Mouse (Mus musculus) stomach, embryonic 15.5 days (tissue): Measurements from ENCODE around the gene Iars2. TPM values are rescaled to one million over a fixed set of nuclear protein-coding genes. Genes with fewer than 3 reads are reported as not detected.
A peak's percentile ranks its signal among the peaks of the same experiment; 100 is the strongest.

ENCODE experiments used
- ATAC-seq: fragments of 200-750 bp; cut with Nextera tagmentation; 2 replicates; pipeline ENCODE4 v1.8.0; 2017; ENCODE audit warnings: low read depth, moderate number of reproducible peaks, moderate TSS enrichment; ENCODE audit not compliant: insufficient read depth, low FRiP score
- H3K27ac ChIP-seq: fragments of 300-500 bp; sonication (generic); 2 replicates; pipeline ENCODE4 v1.5.1; 2015; ENCODE audit warnings: mild to moderate bottlenecking, inconsistent platforms
- H3K27me3 ChIP-seq: fragments of 300-500 bp; sonication (generic); replicated peaks from 2 replicates; pipeline ENCODE4 v1.6.1; 2015; ENCODE audit warnings: inconsistent platforms
- H3K36me3 ChIP-seq: fragments of 300-500 bp; sonication (generic); 2 replicates; pipeline ENCODE4 v1.6.1; 2015; ENCODE audit warnings: inconsistent platforms
- H3K4me1 ChIP-seq: fragments of 300-500 bp; sonication (generic); 2 replicates; pipeline ENCODE4 v1.6.1; 2015; ENCODE audit warnings: inconsistent platforms
- H3K4me2 ChIP-seq: fragments of 300-500 bp; sonication (generic); 2 replicates; pipeline ENCODE4 v1.6.1; 2015; ENCODE audit warnings: mild to moderate bottlenecking, inconsistent platforms
- H3K4me3 ChIP-seq: fragments of 300-500 bp; sonication (generic); replicated peaks from 2 replicates; pipeline ENCODE4 v1.5.1; 2015; ENCODE audit warnings: inconsistent platforms
- H3K9ac ChIP-seq: fragments of 300-500 bp; sonication (generic); 2 replicates; pipeline ENCODE4 v1.6.1; 2015; ENCODE audit warnings: inconsistent platforms
- H3K9me3 ChIP-seq: fragments of 300-500 bp; sonication (generic); 2 replicates; pipeline ENCODE4 v1.6.1; 2016; ENCODE audit warnings: inconsistent platforms
- WGBS: fragments of 180-500 bp; shearing (Covaris S2); methylation state at CpG from one replicate; pipeline ENCODE4 v1.1.7; 2015; 5-methylcytosine and 5-hydroxymethylcytosine counted together
- polyA plus RNA-seq: library from polyadenylated mRNA; unstranded; fragments of >200 nt; fragmentation: Nextera tagmentation; extraction: Ambion mirVana; gene quantifications from 2 replicates; pipeline ENCODE4 v1.2.1, GENCODE M21; 2015

The Iars2 gene
- polyA plus RNA-seq, 1 experiment from 2014 or later = 35.5 TPM

DNA sequence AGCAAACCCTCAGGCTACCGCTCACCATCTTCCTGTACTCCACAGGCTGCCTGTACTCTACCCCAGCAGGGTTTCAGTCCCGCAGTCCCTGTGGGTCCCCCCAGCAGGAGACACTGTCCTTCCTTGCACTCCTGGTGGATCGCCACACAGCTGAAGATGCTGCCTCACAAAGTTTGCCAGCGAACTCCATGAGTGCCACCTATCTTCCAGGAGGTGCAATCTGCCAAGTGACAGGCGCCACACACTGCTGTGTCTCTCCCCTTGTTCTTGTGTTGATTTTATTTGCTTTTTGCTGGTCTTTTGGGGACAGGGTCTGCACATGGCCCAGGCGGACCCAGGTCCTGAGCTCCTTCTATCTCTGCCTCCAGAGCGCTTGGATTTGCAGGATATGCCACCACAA, 32.3 kb downstream of the Iars2 start:
- 86% methylated on average over 7 of the region's 7 CpGs for WGBS
- no peak overlapping the region for H3K9ac ChIP-seq
- H3K4me1 ChIP-seq = no peaks in the 10 kb centered on the region
- no peak overlapping the region for H3K4me2 ChIP-seq
- peaks cover 42% of the 10 kb centered on the region for H3K36me3 ChIP-seq
- H3K9me3 ChIP-seq = no peaks in the 10 kb centered on the region
- H3K27me3 ChIP-seq = no peaks in the 10 kb centered on the region
- H3K4me3 ChIP-seq = no peak overlapping the region
- no peak overlapping the region for H3K27ac ChIP-seq
- ATAC-seq = no peak

DNA sequence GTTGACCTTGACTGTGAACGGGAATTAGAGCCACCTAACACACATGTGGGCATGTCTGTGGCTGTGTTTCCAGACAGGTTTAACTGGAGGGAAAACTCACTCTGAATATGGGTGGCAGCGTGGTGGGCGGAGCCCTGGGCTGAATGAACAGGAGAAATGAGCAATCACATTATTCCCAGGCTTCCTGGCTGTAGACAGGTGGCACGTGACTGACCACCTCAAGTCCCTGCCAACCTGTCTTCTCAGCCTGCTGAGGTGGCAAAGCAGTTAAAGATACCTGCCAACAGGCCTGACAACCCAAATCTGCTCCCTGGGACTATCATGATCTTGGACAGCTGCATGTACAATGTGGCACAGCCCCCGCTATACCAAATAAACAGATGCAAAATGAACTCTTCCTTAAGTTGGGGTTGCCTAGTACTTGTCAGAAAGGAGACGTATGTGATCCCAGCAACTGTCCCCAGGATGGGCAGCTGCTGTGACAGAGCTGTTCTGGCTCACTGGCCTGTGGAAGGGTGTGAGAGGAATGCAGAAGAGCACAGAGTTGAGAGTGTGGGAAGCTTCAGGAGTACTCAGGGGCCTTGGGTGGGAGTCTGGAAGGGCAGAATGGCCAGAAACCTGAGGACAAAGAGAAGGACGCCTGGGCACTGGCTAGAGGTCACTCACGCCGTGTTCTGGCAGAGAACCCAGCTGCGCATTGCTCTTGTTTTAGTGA, 36.4 kb downstream of the Iars2 start:
- H3K36me3 ChIP-seq = peaks cover 56% of the 10 kb centered on the region
- no peak overlapping the region for H3K4me2 ChIP-seq
- H3K4me3 ChIP-seq = no peak overlapping the region
- WGBS = 88% methylated on average over 10 of the region's 10 CpGs
- H3K27me3 ChIP-seq = no peaks in the 10 kb centered on the region
- no peak overlapping the region for H3K9ac ChIP-seq
- no peaks in the 10 kb centered on the region for H3K9me3 ChIP-seq
- no peak overlapping the region for H3K27ac ChIP-seq
- no peaks in the 10 kb centered on the region for H3K4me1 ChIP-seq
- ATAC-seq = no peak

- peaks cover 50% of the 10 kb centered on the region for H3K36me3 ChIP-seq
- no peaks in the 10 kb centered on the region for H3K27me3 ChIP-seq
- ATAC-seq = no peak
- H3K27ac ChIP-seq = no peak overlapping the region
- no peak overlapping the region for H3K4me2 ChIP-seq
- no peaks in the 10 kb centered on the region for H3K4me1 ChIP-seq
- no peak overlapping the region for H3K4me3 ChIP-seq
- H3K9ac ChIP-seq = no peak overlapping the region
- 88% methylated on average over 4 of the region's 4 CpGs for WGBS
- no peaks in the 10 kb centered on the region for H3K9me3 ChIP-seq
These were observed 37.9 kb downstream of the Iars2 start for GRCm38 (mm10) chr1:185291336-185291735.

GRCm38 (mm10) chr1:185289231-185289630, 40.0 kb downstream of the Iars2 start:
- H3K27ac ChIP-seq = no peak overlapping the region
- H3K4me2 ChIP-seq = no peak overlapping the region
- no peaks in the 10 kb centered on the region for H3K27me3 ChIP-seq
- 76% methylated on average over 5 of the region's 5 CpGs for WGBS
- no peak overlapping the region for H3K4me3 ChIP-seq
- H3K4me1 ChIP-seq = no peaks in the 10 kb centered on the region
- no peak overlapping the region for H3K9ac ChIP-seq
- H3K36me3 ChIP-seq = peaks cover 37% of the 10 kb centered on the region
- ATAC-seq = no peak
- no peaks in the 10 kb centered on the region for H3K9me3 ChIP-seq

GRCm38 (mm10) chr1:185287066-185287465, 42.1 kb downstream of the Iars2 start:
- ATAC-seq = no peak
- Histone ChIP-seq H3K27me3 (no peaks in the 10 kb centered on the region), H3K4me1 (no peaks in the 10 kb centered on the region), H3K27ac (no peak overlapping the region), H3K4me2 (no peak overlapping the region), H3K4me3 (no peak overlapping the region), H3K36me3 (peaks cover 24% of the 10 kb centered on the region), H3K9me3 (no peaks in the 10 kb centered on the region), H3K9ac (no peak overlapping the region)
- WGBS = 89% methylated on average over 20 of the region's 20 CpGs

GRCm38 (mm10) chr1:185285171-185285570, 44.0 kb downstream of the Iars2 start:
- 77% methylated on average over 4 of the region's 4 CpGs for WGBS
- H3K9ac ChIP-seq = no peak overlapping the region
- H3K9me3 ChIP-seq = no peaks in the 10 kb centered on the region
- ATAC-seq = no peak
- H3K4me3 ChIP-seq = no peak overlapping the region
- peaks cover 18% of the 10 kb centered on the region for H3K36me3 ChIP-seq
- no peak overlapping the region for H3K27ac ChIP-seq
- no peaks in the 10 kb centered on the region for H3K27me3 ChIP-seq
- no peak overlapping the region for H3K4me2 ChIP-seq
- no peaks in the 10 kb centered on the region for H3K4me1 ChIP-seq

- ATAC-seq = no peak; the same call in 1 of the 2 replicates
- 52% methylated on average over 4 of the region's 4 CpGs for WGBS
These were observed 44.5 kb downstream of the Iars2 start for GRCm38 (mm10) chr1:185284740-185285139.

GRCm38 (mm10) chr1:185283247-185283646, 45.9 kb downstream of the Iars2 start:
- Histone ChIP-seq H3K4me1 (no peaks in the 10 kb centered on the region), H3K9me3 (no peaks in the 10 kb centered on the region), H3K36me3 (peaks cover 26% of the 10 kb centered on the region), H3K9ac (no peak overlapping the region), H3K27ac (no peak overlapping the region), H3K27me3 (no peaks in the 10 kb centered on the region), H3K4me3 (no peak overlapping the region), H3K4me2 (no peak overlapping the region)
- no peak for ATAC-seq
- 93% methylated on average over 15 of the region's 15 CpGs for WGBS

More at GRCm38 (mm10) chr1:185284740-185285139, 44.5 kb downstream of the Iars2 start:
- Histone ChIP-seq H3K9ac (no peak overlapping the region), H3K36me3 (peaks cover 18% of the 10 kb centered on the region), H3K4me1 (no peaks in the 10 kb centered on the region), H3K4me2 (no peak overlapping the region), H3K27me3 (no peaks in the 10 kb centered on the region), H3K4me3 (no peak overlapping the region), H3K27ac (no peak overlapping the region), H3K9me3 (no peaks in the 10 kb centered on the region)

DNA sequence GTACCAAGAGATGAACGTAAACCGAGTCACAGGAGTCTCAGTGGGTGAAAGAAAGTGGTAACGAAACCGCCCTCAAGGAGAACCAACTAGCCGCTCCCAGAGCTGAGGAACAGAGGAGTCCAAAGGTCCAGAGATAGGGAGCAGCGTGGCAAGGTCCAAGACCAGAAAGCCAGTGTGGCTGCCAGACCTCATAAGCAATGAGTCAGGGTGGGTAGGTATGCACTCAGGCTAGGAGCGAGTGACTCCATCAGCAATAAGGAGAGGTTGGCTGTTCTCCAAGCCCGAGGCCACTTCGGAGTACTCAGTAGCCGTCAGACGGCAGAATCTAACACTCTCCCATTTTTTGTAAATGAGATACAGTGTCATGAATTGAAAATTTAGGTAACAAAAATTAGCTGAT, 46.4 kb downstream of the Iars2 start:
- Histone ChIP-seq H3K9ac (no peak overlapping the region), H3K27ac (no peak overlapping the region), H3K36me3 (peaks cover 28% of the 10 kb centered on the region), H3K27me3 (no peaks in the 10 kb centered on the region), H3K4me1 (no peaks in the 10 kb centered on the region), H3K4me3 (no peak overlapping the region), H3K9me3 (no peaks in the 10 kb centered on the region), H3K4me2 (no peak overlapping the region)
- ATAC-seq = peak; percentile 65; the same call in 1 of the 2 replicates
- WGBS = 86% methylated on average over 11 of the region's 11 CpGs

DNA sequence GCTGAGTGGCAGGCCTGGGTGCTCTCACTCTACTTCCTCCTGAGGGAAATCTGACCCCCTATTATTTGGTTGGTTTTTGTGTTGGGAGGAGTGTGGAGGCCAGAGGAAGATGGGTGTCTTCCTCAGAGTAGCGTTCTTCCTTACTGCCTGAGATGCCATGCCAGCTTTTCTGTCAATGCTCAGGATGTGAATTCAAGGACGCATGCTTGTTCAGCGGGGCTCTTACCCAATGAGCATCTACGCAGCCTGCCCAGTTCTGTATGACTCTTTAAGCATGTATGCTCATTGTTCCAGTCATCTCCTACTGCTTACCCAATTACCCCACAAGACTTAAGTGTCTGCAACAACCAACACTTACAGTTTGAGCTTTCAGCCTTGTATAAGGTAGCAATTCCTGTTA, 48.6 kb downstream of the Iars2 start:
- no peak for ATAC-seq
- 92% methylated on average over 4 of the region's 4 CpGs for WGBS

DNA sequence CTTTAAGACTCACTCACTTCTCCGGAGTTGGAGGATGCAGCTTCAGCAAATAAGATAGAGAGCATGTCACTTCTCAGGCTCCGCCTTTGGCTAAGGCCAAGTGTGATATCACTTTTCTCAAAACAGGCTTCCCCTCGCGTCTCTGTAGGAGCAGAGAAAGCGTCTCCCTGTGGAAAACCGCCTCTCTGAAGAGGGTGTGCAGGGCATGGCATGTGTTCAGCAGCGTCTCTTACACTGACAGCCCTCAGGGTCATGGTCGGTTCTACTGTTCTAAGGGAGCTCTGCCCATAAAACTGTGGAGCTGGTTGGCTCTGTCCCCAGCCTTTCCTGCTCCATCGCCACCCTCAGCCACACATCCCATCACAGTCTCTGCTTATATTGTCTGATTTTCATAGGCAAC, 49.9 kb downstream of the Iars2 start:
- Histone ChIP-seq H3K27ac (no peak overlapping the region), H3K9me3 (no peaks in the 10 kb centered on the region), H3K36me3 (peaks cover 27% of the 10 kb centered on the region), H3K9ac (no peak overlapping the region), H3K4me1 (no peaks in the 10 kb centered on the region), H3K27me3 (no peaks in the 10 kb centered on the region), H3K4me2 (no peak overlapping the region), H3K4me3 (no peak overlapping the region)
- 80% methylated on average over 9 of the region's 9 CpGs for WGBS
- ATAC-seq = no peak

More for the DNA sequence above, 48.6 kb downstream of the Iars2 start:
- no peaks in the 10 kb centered on the region for H3K9me3 ChIP-seq
- no peak overlapping the region for H3K9ac ChIP-seq
- peaks cover 27% of the 10 kb centered on the region for H3K36me3 ChIP-seq
- H3K27ac ChIP-seq = no peak overlapping the region
- no peaks in the 10 kb centered on the region for H3K4me1 ChIP-seq
- H3K27me3 ChIP-seq = no peaks in the 10 kb centered on the region
- H3K4me2 ChIP-seq = no peak overlapping the region
- no peak overlapping the region for H3K4me3 ChIP-seq

GRCm38 (mm10) chr1:185277022-185277421, 52.2 kb downstream of the Iars2 start:
- no peaks in the 10 kb centered on the region for H3K9me3 ChIP-seq
- H3K27me3 ChIP-seq = no peaks in the 10 kb centered on the region
- H3K27ac ChIP-seq = no peak overlapping the region
- 82% methylated on average over 11 of the region's 11 CpGs for WGBS
- H3K36me3 ChIP-seq = peaks cover 33% of the 10 kb centered on the region
- no peaks in the 10 kb centered on the region for H3K4me1 ChIP-seq
- no peak overlapping the region for H3K9ac ChIP-seq
- no peak for ATAC-seq
- no peak overlapping the region for H3K4me3 ChIP-seq
- no peak overlapping the region for H3K4me2 ChIP-seq

GRCm38 (mm10) chr1:185275976-185276375, 53.2 kb downstream of the Iars2 start:
- Histone ChIP-seq H3K4me1 (no peaks in the 10 kb centered on the region), H3K27me3 (no peaks in the 10 kb centered on the region), H3K4me3 (no peak overlapping the region), H3K36me3 (peaks cover 41% of the 10 kb centered on the region), H3K27ac (no peak overlapping the region), H3K9ac (no peak overlapping the region), H3K4me2 (no peak overlapping the region), H3K9me3 (no peaks in the 10 kb centered on the region)
- 91% methylated on average over 7 of the region's 7 CpGs for WGBS
- no peak for ATAC-seq
